Mouse (Mus musculus): ENCODE data around the gene Wfdc15b. TPM values are rescaled to one million over a fixed set of nuclear protein-coding genes. Genes with fewer than 3 reads are reported as not detected.

Gene Wfdc15b
- polyA plus RNA-seq (2012; ENCODE audit: low replicate concordance) = not detected in 2 replicates

GRCm38 (mm10) chr2:164221522-164221921 lies at the start of gene Wfdc15b:
Gene Wfdc15b (minus strand): TSS chr2:164221660.

GRCm38 (mm10) chr2:164256540-164256939 lies 35.1 kb upstream of the Wfdc15b start, which contains the start of gene Svs3b:
Gene Svs3b (minus strand): TSS chr2:164256640.

GRCm38 (mm10) chr2:164238366-164238765 lies 16.9 kb upstream of the Wfdc15b start, which contains the start of gene Svs2:
Gene Svs2 (minus strand): TSS chr2:164238466.

GRCm38 (mm10) chr2:164199626-164200327 lies 21.7 kb downstream of the Wfdc15b start, which contains the start of gene Wfdc15a:
Gene Wfdc15a (minus strand): TSS chr2:164200130.

GRCm38 (mm10) chr2:164190576-164190975 lies 30.9 kb downstream of the Wfdc15b start, which contains the start of gene Wfdc12:
Gene Wfdc12 (minus strand): TSS chr2:164190608.

GRCm38 (mm10) chr2:164182692-164183255 lies 38.7 kb downstream of the Wfdc15b start, which contains the start of gene Wfdc5:
Gene Wfdc5 (minus strand): TSS chr2:164182742.

GRCm38 (mm10) chr2:164170902-164171301 lies 50.6 kb downstream of the Wfdc15b start, which contains the start of gene Kcns1:
Gene Kcns1 (minus strand): TSS chr2:164171113.

Other genes starting within 250 kb of the Wfdc15b start
- 35.4 and 51.0 TPM in 2 replicates for gene Ywhab, start 226.7 kb downstream of the Wfdc15b start, polyA plus RNA-seq (2012; ENCODE audit: low replicate concordance)
- gene Pabpc1l, start 196.2 kb downstream of the Wfdc15b start, polyA plus RNA-seq (2012; ENCODE audit: low replicate concordance) = 0.17 and 0.45 TPM in 2 replicates
- gene Stk4, start 151.3 kb downstream of the Wfdc15b start, polyA plus RNA-seq (2012; ENCODE audit: low replicate concordance) = 34.3 and 115 TPM in 2 replicates
- gene Tomm34, start 150.5 kb downstream of the Wfdc15b start, polyA plus RNA-seq (2012; ENCODE audit: low replicate concordance) = 69.3 and 140 TPM in 2 replicates
- 0.16 and 0.60 TPM in 2 replicates for gene Kcns1, start 50.5 kb downstream of the Wfdc15b start, polyA plus RNA-seq (2012; ENCODE audit: low replicate concordance)
- 0.08 TPM in 1 of 2 replicates, not detected in the other for gene Wfdc5, start 38.9 kb downstream of the Wfdc15b start, polyA plus RNA-seq (2012; ENCODE audit: low replicate concordance)
- gene Wfdc12, start 31.1 kb downstream of the Wfdc15b start, polyA plus RNA-seq (2012; ENCODE audit: low replicate concordance) = not detected in 2 replicates
- gene Wfdc15a, start 21.5 kb downstream of the Wfdc15b start, polyA plus RNA-seq (2012; ENCODE audit: low replicate concordance) = not detected in 2 replicates
- gene Svs2, start 16.8 kb upstream of the Wfdc15b start, polyA plus RNA-seq (2012; ENCODE audit: low replicate concordance) = not detected in 2 replicates
- gene Svs3b, start 35.0 kb upstream of the Wfdc15b start, polyA plus RNA-seq (2012; ENCODE audit: low replicate concordance) = not detected in 2 replicates
- gene Svs4, start 56.8 kb upstream of the Wfdc15b start, polyA plus RNA-seq (2012; ENCODE audit: low replicate concordance) = not detected in 2 replicates
- gene Svs3a, start 67.6 kb upstream of the Wfdc15b start, polyA plus RNA-seq (2012; ENCODE audit: low replicate concordance) = not detected in 2 replicates
- gene Svs6, start 95.1 kb upstream of the Wfdc15b start, polyA plus RNA-seq (2012; ENCODE audit: low replicate concordance) = not detected in 2 replicates
- not detected in 2 replicates for gene Svs5, start 111.1 kb upstream of the Wfdc15b start, polyA plus RNA-seq (2012; ENCODE audit: low replicate concordance)
- 21.9 and 55.6 TPM in 2 replicates for gene Slpi, start 167.4 kb upstream of the Wfdc15b start, polyA plus RNA-seq (2012; ENCODE audit: low replicate concordance)
- 0.39 and 0.58 TPM in 2 replicates for gene Rbpjl, start 181.5 kb upstream of the Wfdc15b start, polyA plus RNA-seq (2012; ENCODE audit: low replicate concordance)
- 0.45 and 0.55 TPM in 2 replicates for gene Matn4, start 183.5 kb upstream of the Wfdc15b start, polyA plus RNA-seq (2012; ENCODE audit: low replicate concordance)
- 6.5 and 51.1 TPM in 2 replicates for gene Sdc4, start 222.2 kb upstream of the Wfdc15b start, polyA plus RNA-seq (2012; ENCODE audit: low replicate concordance)
- gene Sys1, start 235.3 kb upstream of the Wfdc15b start, polyA plus RNA-seq (2012; ENCODE audit: low replicate concordance) = 150 and 241 TPM in 2 replicates
- 2.5 and 3.3 TPM in 2 replicates for gene Gm20458, start 239.3 kb upstream of the Wfdc15b start, polyA plus RNA-seq (2012; ENCODE audit: low replicate concordance)

Data from hematopoietic multipotent progenitor cell, adult 10-12 weeks (in vitro differentiated cells).